Mouse (Mus musculus): Measurements from ENCODE around the gene Akap7. TPM values are rescaled to one million over a fixed set of nuclear protein-coding genes. Genes with fewer than 3 reads are reported as not detected.

The Akap7 gene
- total and polyA plus RNA-seq, 2 experiments from 2014 or later = 32.4 to 47.6 TPM

- Histone ChIP-seq H3K36me3 (replicated peaks; ENCODE audit: control insufficient read depth, insufficient read depth, low read length) (no peaks in the 10 kb centered on the region), H3K9me3 (replicated peaks; ENCODE audit: control insufficient read depth, low read length) (no peaks in the 10 kb centered on the region), H3K4me2 (ENCODE audit: low read depth, low read length) (no peak overlapping the region), H3K4me3 (ENCODE audit: low read depth, low read length) (no peak overlapping the region), H3K4me1 (ENCODE audit: control insufficient read depth, insufficient read depth) (no peaks in the 10 kb centered on the region), H3K27ac (ENCODE audit: low read depth) (no peak overlapping the region), H3K9ac (replicated peaks; ENCODE audit: low read depth, low read length) (no peak overlapping the region), H3K27me3 (ENCODE audit: control insufficient read depth, insufficient read depth, low read length) (no peaks in the 10 kb centered on the region)
- ATAC-seq (ENCODE audit: insufficient read depth, low read depth) (no peak), DNase-seq (ENCODE audit: low spot score) (no peak)
- WGBS = 76% methylated on average over 6 of the region's 6 CpGs
- TF ChIP-seq CTCF (IDR thresholded peaks at IDR 0.05; ENCODE audit: low read depth) = no peak
- no peak for TF ChIP-seq EP300 (IDR thresholded peaks at IDR 0.05; ENCODE audit: low read depth)
Observed at GRCm38 (mm10) chr10:25258171-25258570, 49.5 kb downstream of the Akap7 start.

- Histone ChIP-seq H3K4me3 (ENCODE audit: low read depth, low read length) (no peak overlapping the region), H3K9ac (replicated peaks; ENCODE audit: low read depth, low read length) (no peak overlapping the region), H3K27me3 (ENCODE audit: control insufficient read depth, insufficient read depth, low read length) (no peaks in the 10 kb centered on the region), H3K4me1 (ENCODE audit: control insufficient read depth, insufficient read depth) (no peaks in the 10 kb centered on the region), H3K4me2 (ENCODE audit: low read depth, low read length) (no peak overlapping the region), H3K36me3 (replicated peaks; ENCODE audit: control insufficient read depth, insufficient read depth, low read length) (no peaks in the 10 kb centered on the region), H3K27ac (ENCODE audit: low read depth) (no peak overlapping the region), H3K9me3 (replicated peaks; ENCODE audit: control insufficient read depth, low read length) (no peaks in the 10 kb centered on the region)
- ATAC-seq (ENCODE audit: insufficient read depth, low read depth) = no peak
- DNase-seq (ENCODE audit: low spot score) = no peak
- WGBS = 47% methylated on average over 5 of the region's 5 CpGs
- TF ChIP-seq CTCF (IDR thresholded peaks at IDR 0.05; ENCODE audit: low read depth) = no peak
- TF ChIP-seq EP300 (IDR thresholded peaks at IDR 0.05; ENCODE audit: low read depth) = no peak
Observed at GRCm38 (mm10) chr10:25257466-25257865, 50.2 kb downstream of the Akap7 start.

- ATAC-seq (ENCODE audit: insufficient read depth, low read depth) (no peak), DNase-seq (ENCODE audit: low spot score) (no peak)
- H3K4me1 ChIP-seq (ENCODE audit: control insufficient read depth, insufficient read depth) = no peaks in the 10 kb centered on the region
- TF ChIP-seq EP300 (IDR thresholded peaks at IDR 0.05; ENCODE audit: low read depth) = no peak
- TF ChIP-seq CTCF (IDR thresholded peaks at IDR 0.05; ENCODE audit: low read depth) = no peak
- no peak overlapping the region for H3K4me2 ChIP-seq (ENCODE audit: low read depth, low read length)
- H3K27ac ChIP-seq (ENCODE audit: low read depth) = no peak overlapping the region
- no peak overlapping the region for H3K4me3 ChIP-seq (ENCODE audit: low read depth, low read length)
- H3K36me3 ChIP-seq (replicated peaks; ENCODE audit: control insufficient read depth, insufficient read depth, low read length) = no peaks in the 10 kb centered on the region
- no peaks in the 10 kb centered on the region for H3K9me3 ChIP-seq (replicated peaks; ENCODE audit: control insufficient read depth, low read length)
- WGBS = 64% methylated on average over 2 of the region's 2 CpGs
- no peak overlapping the region for H3K9ac ChIP-seq (replicated peaks; ENCODE audit: low read depth, low read length)
- H3K27me3 ChIP-seq (ENCODE audit: control insufficient read depth, insufficient read depth, low read length) = no peaks in the 10 kb centered on the region
Observed at GRCm38 (mm10) chr10:25253474-25253873, 54.2 kb downstream of the Akap7 start.

GRCm38 (mm10) chr10:25253006-25253405, 54.7 kb downstream of the Akap7 start:
- H3K27me3 ChIP-seq (ENCODE audit: control insufficient read depth, insufficient read depth, low read length) = no peaks in the 10 kb centered on the region
- no peaks in the 10 kb centered on the region for H3K4me1 ChIP-seq (ENCODE audit: control insufficient read depth, insufficient read depth)
- H3K4me3 ChIP-seq (ENCODE audit: low read depth, low read length) = no peak overlapping the region
- ATAC-seq (ENCODE audit: insufficient read depth, low read depth) = no peak
- no peaks in the 10 kb centered on the region for H3K36me3 ChIP-seq (replicated peaks; ENCODE audit: control insufficient read depth, insufficient read depth, low read length)
- no peak overlapping the region for H3K9ac ChIP-seq (replicated peaks; ENCODE audit: low read depth, low read length)
- no peak overlapping the region for H3K4me2 ChIP-seq (ENCODE audit: low read depth, low read length)
- no peak overlapping the region for H3K27ac ChIP-seq (ENCODE audit: low read depth)
- 86% methylated on average over 4 of the region's 4 CpGs for WGBS
- no peak for TF ChIP-seq EP300 (IDR thresholded peaks at IDR 0.05; ENCODE audit: low read depth)
- TF ChIP-seq CTCF (IDR thresholded peaks at IDR 0.05; ENCODE audit: low read depth) = no peak
- DNase-seq (ENCODE audit: low spot score) = no peak
- no peaks in the 10 kb centered on the region for H3K9me3 ChIP-seq (replicated peaks; ENCODE audit: control insufficient read depth, low read length)

- no peak for ATAC-seq (ENCODE audit: insufficient read depth, low read depth)
- peak; percentile 36 for DNase-seq (ENCODE audit: low spot score)
Observed at GRCm38 (mm10) chr10:25250108-25250507, 57.6 kb downstream of the Akap7 start.

GRCm38 (mm10) chr10:25246173-25246572, 61.5 kb downstream of the Akap7 start:
- Histone ChIP-seq H3K9me3 (replicated peaks; ENCODE audit: control insufficient read depth, low read length) (no peaks in the 10 kb centered on the region), H3K4me1 (ENCODE audit: control insufficient read depth, insufficient read depth) (no peaks in the 10 kb centered on the region), H3K36me3 (replicated peaks; ENCODE audit: control insufficient read depth, insufficient read depth, low read length) (no peaks in the 10 kb centered on the region), H3K4me3 (ENCODE audit: low read depth, low read length) (no peak overlapping the region), H3K27me3 (ENCODE audit: control insufficient read depth, insufficient read depth, low read length) (no peaks in the 10 kb centered on the region), H3K9ac (replicated peaks; ENCODE audit: low read depth, low read length) (no peak overlapping the region), H3K4me2 (ENCODE audit: low read depth, low read length) (no peak overlapping the region), H3K27ac (ENCODE audit: low read depth) (no peak overlapping the region)
- ATAC-seq (ENCODE audit: insufficient read depth, low read depth) (no peak), DNase-seq (ENCODE audit: low spot score) (no peak)
- 74% methylated on average over 4 of the region's 4 CpGs for WGBS
- TF ChIP-seq EP300 (IDR thresholded peaks at IDR 0.05; ENCODE audit: low read depth) = no peak
- TF ChIP-seq CTCF (IDR thresholded peaks at IDR 0.05; ENCODE audit: low read depth) = peak; percentile 38

More at GRCm38 (mm10) chr10:25250108-25250507, 57.6 kb downstream of the Akap7 start:
- TF ChIP-seq CTCF (IDR thresholded peaks at IDR 0.05; ENCODE audit: low read depth) = peak; percentile 81
- no peak for TF ChIP-seq EP300 (IDR thresholded peaks at IDR 0.05; ENCODE audit: low read depth)
- 41% methylated on average over 12 of the region's 12 CpGs for WGBS
- Histone ChIP-seq H3K27ac (ENCODE audit: low read depth) (no peak overlapping the region), H3K4me3 (ENCODE audit: low read depth, low read length) (no peak overlapping the region), H3K9me3 (replicated peaks; ENCODE audit: control insufficient read depth, low read length) (no peaks in the 10 kb centered on the region), H3K4me1 (ENCODE audit: control insufficient read depth, insufficient read depth) (no peaks in the 10 kb centered on the region), H3K4me2 (ENCODE audit: low read depth, low read length) (no peak overlapping the region), H3K27me3 (ENCODE audit: control insufficient read depth, insufficient read depth, low read length) (no peaks in the 10 kb centered on the region), H3K9ac (replicated peaks; ENCODE audit: low read depth, low read length) (no peak overlapping the region), H3K36me3 (replicated peaks; ENCODE audit: control insufficient read depth, insufficient read depth, low read length) (no peaks in the 10 kb centered on the region)

All from heart, postnatal 0 days (tissue).